Mouse (Mus musculus) bone marrow, adult 2 months (tissue): ENCODE data around the gene Rap1gap. TPM values are rescaled to one million over a fixed set of nuclear protein-coding genes. Genes with fewer than 3 reads are reported as not detected.

Source experiments
- H3K27ac ChIP-seq: fragments of 200-500 bp; 2 replicates; pipeline ENCODE4 v1.5.1; 2012; ENCODE audit warnings: low read depth, mild to moderate bottlenecking, control low read depth, inconsistent platforms, low read length; ENCODE audit not compliant: control insufficient read depth, poor library complexity, insufficient read depth
- H3K4me1 ChIP-seq: fragments of 200-500 bp; 2 replicates; pipeline ENCODE4 v1.6.1; 2011; ENCODE audit warnings: low read length; ENCODE audit not compliant: control insufficient read depth, insufficient read depth
- H3K4me3 ChIP-seq: fragments of 200-500 bp; replicated peaks from 2 replicates; pipeline ENCODE3; 2011; ENCODE audit warnings: mild to moderate bottlenecking, low read depth, low read length, control low read depth; ENCODE audit not compliant: control insufficient read depth
- CTCF ChIP-seq: fragments of 200-500 bp; IDR thresholded peaks from 2 replicates; pipeline ENCODE4 v1.5.1; 2011; ENCODE audit warnings: low read length, control low read depth; ENCODE audit not compliant: control insufficient read depth, insufficient read depth
- POLR2A ChIP-seq: fragments of 200-500 bp; IDR thresholded peaks from 2 replicates; pipeline ENCODE4 v1.6.1; 2011; ENCODE audit warnings: low read depth, mild to moderate bottlenecking, control low read depth, low read length, borderline replicate concordance; ENCODE audit not compliant: control insufficient read depth
- WGBS: fragments of 180-500 bp; shearing (Covaris S2); methylation state at CpG from one replicate; pipeline ENCODE4 v1.1.7; 2018; 5-methylcytosine and 5-hydroxymethylcytosine counted together
- polyA plus RNA-seq: library from polyadenylated mRNA; stranded (reverse); fragments of >200 nt; gene quantifications from 2 replicates; pipeline ENCODE4 v1.2.4, GENCODE M21; 2011; ENCODE audit warnings: low replicate concordance; ENCODE audit not compliant: missing spikeins, insufficient read depth, insufficient read length

The Rap1gap gene
- polyA plus RNA-seq, 1 experiment, result 2.0 TPM

- TF ChIP-seq POLR2A, result no peak
- TF ChIP-seq CTCF, result no peak
- Histone ChIP-seq H3K4me1 (peaks cover 1% of the 10 kb centered on the region; the same call in 1 of the 2 replicates), H3K4me3 (no peak overlapping the region), H3K27ac (no peak overlapping the region)
- 77% methylated on average over 15 of the region's 15 CpGs for WGBS
These were observed 87.9 kb downstream of the Rap1gap start for GRCm38 (mm10) chr4:137752471-137752870.

- TF ChIP-seq CTCF (no peak), POLR2A (no peak)
- 69% methylated on average over 7 of the region's 7 CpGs for WGBS
- H3K4me3 ChIP-seq, result no peak overlapping the region
- peaks cover 1% of the 10 kb centered on the region; the same call in 1 of the 2 replicates for H3K4me1 ChIP-seq
- H3K27ac ChIP-seq, result no peak overlapping the region
These were observed 88.7 kb downstream of the Rap1gap start for GRCm38 (mm10) chr4:137753199-137753598.

GRCm38 (mm10) chr4:137754446-137754845, 89.9 kb downstream of the Rap1gap start:
- Histone ChIP-seq H3K4me3 (no peak overlapping the region), H3K4me1 (peaks cover 1% of the 10 kb centered on the region; the same call in 1 of the 2 replicates), H3K27ac (no peak overlapping the region)
- TF ChIP-seq POLR2A, result no peak
- no peak for TF ChIP-seq CTCF
- WGBS, result 81% methylated on average over 2 of the region's 2 CpGs

GRCm38 (mm10) chr4:137762886-137763285, 98.4 kb downstream of the Rap1gap start:
- no peaks in the 10 kb centered on the region for H3K4me1 ChIP-seq
- 58% methylated on average over 9 of the region's 9 CpGs for WGBS
- no peak overlapping the region for H3K27ac ChIP-seq
- H3K4me3 ChIP-seq, result no peak overlapping the region
- no peak for TF ChIP-seq CTCF
- TF ChIP-seq POLR2A, result no peak

GRCm38 (mm10) chr4:137763920-137764495, 99.5 kb downstream of the Rap1gap start:
- no peaks in the 10 kb centered on the region for H3K4me1 ChIP-seq
- H3K27ac ChIP-seq, result no peak overlapping the region
- whole genome bisulfite sequencing, result 45% methylated on average over 8 of the region's 8 CpGs
- TF ChIP-seq CTCF, result no peak
- no peak for TF ChIP-seq POLR2A
- H3K4me3 ChIP-seq, result no peak overlapping the region

- Histone ChIP-seq H3K4me3 (no peak overlapping the region), H3K4me1 (no peaks in the 10 kb centered on the region), H3K27ac (no peak overlapping the region)
- 75% methylated on average over 3 of the region's 3 CpGs for WGBS
- TF ChIP-seq CTCF (no peak), POLR2A (no peak)
These were observed 100.1 kb downstream of the Rap1gap start for GRCm38 (mm10) chr4:137764621-137765020.

GRCm38 (mm10) chr4:137765554-137765971, 101.0 kb downstream of the Rap1gap start:
- no peak for TF ChIP-seq POLR2A
- 73% methylated on average over 7 of the region's 7 CpGs for WGBS
- H3K27ac ChIP-seq, result no peak overlapping the region

GRCm38 (mm10) chr4:137766365-137766764, 101.8 kb downstream of the Rap1gap start:
- 65% methylated on average over 5 of the region's 5 CpGs for WGBS
- Histone ChIP-seq H3K4me3 (no peak overlapping the region), H3K27ac (no peak overlapping the region), H3K4me1 (no peaks in the 10 kb centered on the region)
- TF ChIP-seq CTCF (no peak), POLR2A (no peak)

More at GRCm38 (mm10) chr4:137765554-137765971, 101.0 kb downstream of the Rap1gap start:
- no peak overlapping the region for H3K4me3 ChIP-seq
- H3K4me1 ChIP-seq, result no peaks in the 10 kb centered on the region

- H3K4me1 ChIP-seq, result no peaks in the 10 kb centered on the region
- no peak overlapping the region for H3K4me3 ChIP-seq
- no peak overlapping the region for H3K27ac ChIP-seq
- no peak for TF ChIP-seq POLR2A
- WGBS, result 86% methylated on average over 5 of the region's 5 CpGs
These were observed 103.9 kb downstream of the Rap1gap start for GRCm38 (mm10) chr4:137768381-137768780.
